Mouse (Mus musculus) lung, adult 10 weeks (tissue): Measurements from ENCODE around the gene Gfm2. TPM values are rescaled to one million over a fixed set of nuclear protein-coding genes. Genes with fewer than 3 reads are reported as not detected.

Experiments used
- polyA plus RNA-seq: library from polyadenylated mRNA; stranded (reverse); fragments of 350-450 nt; fragmentation: Illumina TruSeq; extraction: RNeasy Lipid Tissue Mini Kit (QIAGEN cat#74804); gene quantifications from one replicate; pipeline ENCODE4 v1.2.3, GENCODE M21; 2014; ENCODE audit warnings: low read depth, low replicate concordance; ENCODE audit not compliant: insufficient read depth

The Gfm2 gene
- polyA plus RNA-seq, result 7.7 TPM

GRCm38 (mm10) chr13:97137466-97138400 lies at the start of gene Gfm2, which contains the start of gene Nsa2:
Gfm2 (plus strand) TSS chr13:97137937.
Nsa2 (minus strand) TSS chr13:97137937.

GRCm38 (mm10) chr13:97099187-97099852 lies 38.4 kb upstream of the Gfm2 start, which contains the start of gene Gm6169:
Gm6169 (minus strand) TSS chr13:97099237.

GRCm38 (mm10) chr13:97197932-97198562 lies 60.3 kb downstream of the Gfm2 start, which contains the start of gene Hexb:
Hexb (minus strand) TSS chr13:97198357.

Other genes starting within 250 kb of the Gfm2 start
- 0.04 TPM for gene Gcnt4, start 213.2 kb upstream of the Gfm2 start, polyA plus RNA-seq
- not detected for gene 1700029F12Rik, start 103.6 kb upstream of the Gfm2 start, polyA plus RNA-seq
- gene Fam169a, start 70.7 kb upstream of the Gfm2 start, polyA plus RNA-seq, result 0.04 TPM
- 3.1 TPM for gene Gm6169, start 38.7 kb upstream of the Gfm2 start, polyA plus RNA-seq
- gene Nsa2, start within 50 bp of the Gfm2 start, polyA plus RNA-seq, result 90.8 TPM
- 49.8 TPM for gene Hexb, start 60.4 kb downstream of the Gfm2 start, polyA plus RNA-seq
- 4.3 TPM for gene Enc1, start 103.2 kb downstream of the Gfm2 start, polyA plus RNA-seq